Mouse (Mus musculus): ENCODE data around the gene Eef2k. TPM values are rescaled to one million over a fixed set of nuclear protein-coding genes. Genes with fewer than 3 reads are reported as not detected.
"Not testable (repeated sequence)": the region's sequence is repeated elsewhere in the genome, so short reads cannot be mapped to it uniquely, and the experiment has no call there.

Eef2k gene
- polyA plus RNA-seq, 1 experiment, result 21.9 TPM

DNA sequence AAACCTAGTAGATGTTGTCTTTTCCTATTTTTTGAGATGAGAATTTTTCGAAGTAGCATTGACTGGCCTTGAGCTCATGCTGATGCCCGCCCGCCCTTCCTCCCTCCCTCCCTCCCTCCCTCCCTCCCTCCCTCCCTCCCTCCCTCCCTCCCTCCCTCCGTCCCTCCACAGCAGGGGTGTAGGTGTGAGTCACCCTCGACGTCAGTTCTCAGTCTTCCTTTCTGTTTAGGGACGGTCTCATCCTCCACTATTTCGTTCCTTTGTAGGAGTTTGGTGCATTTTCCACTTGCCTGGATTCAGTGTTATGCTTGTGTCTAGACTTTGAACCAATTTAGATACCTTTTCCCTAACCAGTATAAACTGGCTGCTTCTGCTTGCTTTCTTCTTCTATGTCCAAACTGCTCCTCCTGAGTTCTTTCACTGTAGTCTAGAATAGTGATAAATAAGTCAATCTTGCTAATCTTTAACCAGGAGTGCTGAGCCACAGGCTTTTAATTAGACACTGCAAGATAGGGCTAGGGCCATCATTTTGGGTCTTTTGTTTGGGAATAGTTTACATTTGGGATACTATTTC is 101.4 kb downstream of the Eef2k start:
- peaks cover 42% of the 10 kb centered on the region for H3K36me3 ChIP-seq (ENCODE audit: control insufficient read depth, insufficient read depth)
- TF ChIP-seq MAX (IDR thresholded peaks at IDR 0.05) (no peak), MYOG (IDR thresholded peaks at IDR 0.05; ENCODE audit: control insufficient read depth, extremely low read depth, insufficient read length) (no peak), CEBPB (IDR thresholded peaks at IDR 0.05; ENCODE audit: low read depth) (no peak)
- H3K79me2 ChIP-seq (ENCODE audit: control insufficient read depth, insufficient read depth), result no peaks in the 10 kb centered on the region
- H3K4me3 ChIP-seq (ENCODE audit: insufficient read depth, poor library complexity, severe bottlenecking), result no peak overlapping the region
- H3K79me3 ChIP-seq (ENCODE audit: low read depth), result no peaks in the 10 kb centered on the region
- H3ac ChIP-seq (ENCODE audit: control insufficient read depth, insufficient read length, low read depth), result no peak overlapping the region
- H3K27me3 ChIP-seq (ENCODE audit: control insufficient read depth, insufficient read depth, insufficient read length), result no peaks in the 10 kb centered on the region

- H3ac ChIP-seq (ENCODE audit: control insufficient read depth, insufficient read length, low read depth); H3K27me3 ChIP-seq (ENCODE audit: control insufficient read depth, insufficient read depth, insufficient read length); H3K4me3 ChIP-seq (ENCODE audit: insufficient read depth, poor library complexity, severe bottlenecking); H3K79me2 ChIP-seq (ENCODE audit: control insufficient read depth, insufficient read depth); H3K79me3 ChIP-seq (ENCODE audit: low read depth): not testable (repeated sequence)
- H3K36me3 ChIP-seq (ENCODE audit: control insufficient read depth, insufficient read depth), result peaks cover 26% of the 10 kb centered on the region
Measured at GRCm38 (mm10) chr7:120953591-120953990, 111.0 kb downstream of the Eef2k start.

Other genes starting within 250 kb of the Eef2k start
- 109 TPM for gene Uqcrc2, start 207.7 kb upstream of the Eef2k start, polyA plus RNA-seq (2012; fragmentation: generic; extraction: Trizol)
- 0.11 TPM for gene Pdzd9, start 172.5 kb upstream of the Eef2k start, polyA plus RNA-seq (2012; fragmentation: generic; extraction: Trizol)
- 21.3 TPM for gene Mosmo, start 165.2 kb upstream of the Eef2k start, polyA plus RNA-seq (2012; fragmentation: generic; extraction: Trizol)
- gene Vwa3a, start 103.5 kb upstream of the Eef2k start, polyA plus RNA-seq (2012; fragmentation: generic; extraction: Trizol), result 0.02 TPM
- not detected for gene Gm5737, start 30.5 kb upstream of the Eef2k start, polyA plus RNA-seq (2012; fragmentation: generic; extraction: Trizol)
- 15.9 TPM for gene Polr3e, start 74.9 kb downstream of the Eef2k start, polyA plus RNA-seq (2012; fragmentation: generic; extraction: Trizol)
- gene Cdr2, start 139.5 kb downstream of the Eef2k start, polyA plus RNA-seq (2012; fragmentation: generic; extraction: Trizol), result 19.3 TPM
- not detected for gene Mfsd13b, start 139.7 kb downstream of the Eef2k start, polyA plus RNA-seq (2012; fragmentation: generic; extraction: Trizol)
- 50.0 TPM for gene Mettl9, start 191.6 kb downstream of the Eef2k start, polyA plus RNA-seq (2012; fragmentation: generic; extraction: Trizol)
- 0.04 TPM for gene Igsf6, start 231.7 kb downstream of the Eef2k start, polyA plus RNA-seq (2012; fragmentation: generic; extraction: Trizol)
- gene Otoa, start 238.8 kb downstream of the Eef2k start, polyA plus RNA-seq (2012; fragmentation: generic; extraction: Trizol), result 0.12 TPM